Mouse (Mus musculus): ENCODE data around the gene Hadhb. TPM values are rescaled to one million over a fixed set of nuclear protein-coding genes. Genes with fewer than 3 reads are reported as not detected.
"Not testable (repeated sequence)": the region's sequence is repeated elsewhere in the genome, so short reads cannot be mapped to it uniquely, and the experiment has no call there.

The Hadhb gene
- total RNA-seq, 1 experiment from 2014 or later, result 65.6 TPM

DNA sequence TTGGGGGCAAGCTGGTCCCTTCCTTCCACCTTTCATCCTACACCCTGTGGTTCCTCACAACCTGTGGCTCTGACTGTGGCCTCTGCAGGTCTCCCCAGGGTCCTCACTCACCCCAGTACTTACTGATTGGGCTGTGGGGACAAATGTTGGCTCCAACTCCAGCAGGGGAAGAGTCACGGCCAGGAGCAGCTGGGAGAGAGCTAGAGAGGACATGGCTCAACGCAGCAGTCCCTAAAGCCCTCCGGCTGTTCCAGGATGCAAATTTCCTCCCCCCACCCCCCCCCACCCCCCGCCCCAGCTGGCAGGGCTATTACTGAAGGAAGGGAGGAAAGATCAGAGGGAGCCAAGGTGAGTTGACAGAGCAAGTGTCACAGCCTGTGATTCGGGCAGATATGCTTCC lies 50.4 kb downstream of the Hadhb start, which contains the start of gene Adgrf3:
Adgrf3 (minus strand) TSS at position 230 of the 400 bp plus-strand sequence.
- no peak for ATAC-seq (replicated peaks in 1 of 2; ENCODE audit: insufficient read depth in 1 of 2, low FRiP score in 2 of 2, low TSS enrichment in 1 of 2, low read depth in 1 of 2, poor library complexity in 2 of 2, severe bottlenecking in 2 of 2)

DNA sequence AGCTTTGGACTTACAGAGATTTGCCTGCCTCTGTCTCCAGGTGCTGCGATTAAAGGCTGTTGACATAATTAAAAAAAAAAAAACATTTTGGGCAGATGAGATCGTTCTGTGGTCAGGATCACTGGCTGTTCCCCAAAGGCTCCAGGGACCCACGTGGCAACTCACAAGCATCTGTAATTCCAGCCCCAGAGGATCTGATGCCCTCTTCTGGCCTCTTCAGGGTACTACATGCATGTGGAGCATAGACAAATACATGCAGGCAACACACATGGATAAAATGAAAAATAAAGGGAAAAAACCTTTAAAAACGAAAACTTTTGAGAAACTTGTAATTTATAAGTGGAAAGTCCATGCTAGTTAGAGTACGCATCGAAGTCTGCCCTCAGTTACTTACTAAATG lies 52.2 kb downstream of the Hadhb start:
- peak in 1 of 2 experiments; percentile 60; a peak in 1 of 4 replicates for ATAC-seq (replicated peaks in 1 of 2; ENCODE audit: insufficient read depth in 1 of 2, low FRiP score in 2 of 2, low TSS enrichment in 1 of 2, low read depth in 1 of 2, poor library complexity in 2 of 2, severe bottlenecking in 2 of 2)

DNA sequence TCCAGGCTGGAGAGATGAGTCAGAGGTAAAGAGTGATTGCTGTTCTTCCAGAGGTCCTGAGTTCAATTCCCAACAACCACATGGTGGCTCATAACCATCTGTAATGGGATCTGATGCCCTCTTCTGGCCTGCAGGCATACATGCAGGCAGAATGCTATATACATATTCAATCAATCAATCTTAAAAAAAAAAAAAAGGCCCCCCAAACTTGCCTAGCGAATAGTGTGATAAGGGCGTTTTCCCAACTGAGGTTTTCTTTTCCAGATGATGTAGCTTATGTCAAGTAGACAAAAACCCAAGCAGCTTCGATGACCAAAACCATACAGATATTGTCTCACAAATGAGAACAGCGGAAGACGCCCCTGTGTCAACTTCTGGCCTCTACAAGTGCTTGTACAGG lies 55.7 kb downstream of the Hadhb start:
- ATAC-seq (replicated peaks in 1 of 2; ENCODE audit: insufficient read depth in 1 of 2, low FRiP score in 2 of 2, low TSS enrichment in 1 of 2, low read depth in 1 of 2, poor library complexity in 2 of 2, severe bottlenecking in 2 of 2), result not testable (repeated sequence)

DNA sequence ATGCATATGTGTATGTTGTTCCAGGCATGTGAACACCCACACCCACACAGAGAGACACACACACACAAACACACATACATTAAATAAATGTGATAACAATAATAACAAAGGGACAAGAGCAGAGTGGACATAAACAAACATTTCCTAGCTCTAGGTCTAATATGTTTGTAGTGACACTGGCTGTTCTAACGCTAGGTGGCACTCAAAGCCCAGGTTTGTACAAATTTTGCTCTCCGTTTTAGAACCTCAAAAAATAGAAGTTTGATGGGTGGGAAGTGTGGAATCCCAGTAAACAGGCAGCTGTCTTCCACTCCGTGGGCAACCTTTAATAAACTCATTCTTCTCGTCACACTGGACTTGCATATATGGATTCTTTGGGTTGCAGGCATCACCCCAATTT lies 59.8 kb downstream of the Hadhb start:
- ATAC-seq (replicated peaks in 1 of 2; ENCODE audit: insufficient read depth in 1 of 2, low FRiP score in 2 of 2, low TSS enrichment in 1 of 2, low read depth in 1 of 2, poor library complexity in 2 of 2, severe bottlenecking in 2 of 2), result peak in 1 of 2 experiments; percentile 42; a peak in 1 of 4 replicates

DNA sequence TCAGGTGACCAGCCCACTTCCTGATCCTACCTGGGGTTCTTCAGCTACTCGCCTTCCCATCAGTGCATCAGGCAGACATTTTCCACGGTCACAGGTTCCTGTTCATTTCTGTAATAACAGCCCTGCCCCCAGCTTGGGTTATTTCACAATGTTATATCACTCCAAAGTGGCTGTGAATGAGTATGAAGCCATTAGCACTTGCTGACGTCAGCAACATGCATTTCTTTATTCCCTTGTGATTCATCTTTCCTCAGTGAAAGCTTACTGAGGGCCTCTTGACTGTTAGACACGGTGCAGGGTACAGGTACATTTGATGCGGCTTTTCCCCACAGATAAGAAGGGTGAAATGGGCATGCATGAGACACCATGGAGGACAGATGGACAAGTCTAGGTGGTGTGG lies 60.9 kb downstream of the Hadhb start:
- no peak for ATAC-seq (replicated peaks in 1 of 2; ENCODE audit: insufficient read depth in 1 of 2, low FRiP score in 2 of 2, low TSS enrichment in 1 of 2, low read depth in 1 of 2, poor library complexity in 2 of 2, severe bottlenecking in 2 of 2)

DNA sequence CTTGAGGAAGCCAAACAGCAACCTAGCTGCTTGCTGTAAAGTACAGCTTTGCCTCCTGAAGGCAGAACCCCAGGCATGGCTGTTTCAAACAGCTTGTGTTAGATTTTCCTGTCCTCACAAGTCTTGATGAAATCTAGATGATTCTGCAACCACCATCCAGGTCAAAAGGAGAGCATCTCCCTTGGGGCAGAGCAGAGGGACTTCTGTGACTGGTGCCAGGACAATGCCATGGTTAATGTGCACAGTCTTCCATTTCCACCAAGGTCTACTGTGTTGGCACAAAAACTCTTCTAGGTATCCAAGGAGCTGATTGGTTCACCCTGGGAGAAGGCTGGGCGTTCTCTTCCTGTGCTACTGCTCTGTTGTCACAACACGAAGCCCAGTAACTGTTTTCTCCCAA lies 64.7 kb downstream of the Hadhb start:
- ATAC-seq (replicated peaks in 1 of 2; ENCODE audit: insufficient read depth in 1 of 2, low FRiP score in 2 of 2, low TSS enrichment in 1 of 2, low read depth in 1 of 2, poor library complexity in 2 of 2, severe bottlenecking in 2 of 2), result no peak

DNA sequence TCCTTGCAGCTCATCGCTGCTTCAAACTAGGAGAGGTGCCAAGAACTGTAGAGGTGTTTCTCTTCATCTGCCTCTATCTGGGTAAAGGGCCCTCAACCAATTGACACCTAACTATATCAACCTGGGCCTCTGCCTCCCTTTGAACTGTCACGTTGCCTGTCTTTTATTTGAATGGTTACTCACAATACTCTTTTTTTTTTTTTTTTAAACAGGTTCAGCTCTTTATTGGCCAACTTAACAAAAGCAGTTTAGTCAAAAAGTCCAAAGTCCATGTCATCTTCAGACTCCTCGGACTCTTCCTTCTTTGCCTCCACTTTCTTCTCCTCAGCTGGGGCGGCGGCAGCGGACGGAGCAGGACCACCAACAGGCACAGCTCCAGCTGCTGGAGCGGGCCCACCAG lies 65.6 kb downstream of the Hadhb start:
- ATAC-seq (replicated peaks in 1 of 2; ENCODE audit: insufficient read depth in 1 of 2, low FRiP score in 2 of 2, low TSS enrichment in 1 of 2, low read depth in 1 of 2, poor library complexity in 2 of 2, severe bottlenecking in 2 of 2), result no peak

DNA sequence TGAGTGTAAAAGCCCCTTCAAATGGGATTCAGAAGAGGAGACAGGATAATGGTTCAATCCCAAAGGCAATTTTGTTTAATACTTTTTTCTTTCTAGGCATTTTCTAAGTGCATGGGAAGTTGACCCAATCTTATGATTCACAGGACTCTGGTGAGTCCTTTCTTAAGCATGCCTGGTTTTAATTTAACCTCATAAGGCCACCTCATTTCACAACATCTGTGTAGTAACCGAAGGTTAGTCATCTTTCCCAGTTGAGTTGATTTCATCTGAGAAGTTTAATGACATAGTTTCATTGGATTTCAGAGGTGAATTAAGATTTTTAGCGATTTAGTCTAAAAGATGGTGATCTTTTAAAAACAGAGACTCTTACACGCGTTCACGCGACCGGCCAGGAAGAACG lies 67.6 kb downstream of the Hadhb start:
- ATAC-seq (replicated peaks in 1 of 2; ENCODE audit: insufficient read depth in 1 of 2, low FRiP score in 2 of 2, low TSS enrichment in 1 of 2, low read depth in 1 of 2, poor library complexity in 2 of 2, severe bottlenecking in 2 of 2), result no peak

DNA sequence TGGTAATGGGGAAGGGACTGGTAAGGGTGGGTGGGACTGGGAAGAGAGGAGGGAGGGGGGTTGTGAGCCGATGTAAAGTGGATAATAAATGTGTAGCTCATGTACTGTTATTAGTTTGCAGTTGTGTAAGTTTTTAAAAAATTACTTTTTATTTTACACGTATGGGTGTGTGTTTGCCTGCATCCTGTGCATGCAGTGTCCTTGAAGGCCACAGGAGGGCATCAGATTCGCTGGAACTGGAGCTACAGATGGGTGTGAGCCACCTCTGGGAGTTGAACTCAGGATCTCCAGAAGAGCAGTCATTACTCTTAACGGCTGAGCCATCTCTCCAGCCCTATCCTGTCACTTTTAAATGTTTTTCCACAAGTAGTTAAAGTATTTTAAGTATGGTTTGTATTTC lies 75.9 kb downstream of the Hadhb start:
- ATAC-seq (replicated peaks in 1 of 2; ENCODE audit: insufficient read depth in 1 of 2, low FRiP score in 2 of 2, low TSS enrichment in 1 of 2, low read depth in 1 of 2, poor library complexity in 2 of 2, severe bottlenecking in 2 of 2), result no peak

DNA sequence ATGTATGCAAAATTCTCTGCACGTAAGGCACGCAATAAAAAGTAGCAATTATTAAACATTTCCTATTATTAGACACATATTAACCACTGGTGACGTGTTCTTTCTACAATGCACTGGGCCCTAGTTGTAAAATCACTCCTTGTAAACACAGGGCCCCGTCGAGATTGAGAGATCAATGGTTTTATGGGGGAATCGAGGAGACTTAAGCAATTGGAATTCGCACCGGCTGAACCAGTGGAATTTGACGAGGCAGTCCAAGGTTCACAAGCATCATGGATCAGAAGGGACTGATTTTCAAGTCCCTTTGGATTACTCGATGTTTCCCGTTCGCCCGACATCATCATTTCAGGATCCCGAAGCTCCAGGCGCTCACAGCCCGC lies 76.8 kb downstream of the Hadhb start:
- ATAC-seq (replicated peaks in 1 of 2; ENCODE audit: insufficient read depth in 1 of 2, low FRiP score in 2 of 2, low TSS enrichment in 1 of 2, low read depth in 1 of 2, poor library complexity in 2 of 2, severe bottlenecking in 2 of 2), result no peak

DNA sequence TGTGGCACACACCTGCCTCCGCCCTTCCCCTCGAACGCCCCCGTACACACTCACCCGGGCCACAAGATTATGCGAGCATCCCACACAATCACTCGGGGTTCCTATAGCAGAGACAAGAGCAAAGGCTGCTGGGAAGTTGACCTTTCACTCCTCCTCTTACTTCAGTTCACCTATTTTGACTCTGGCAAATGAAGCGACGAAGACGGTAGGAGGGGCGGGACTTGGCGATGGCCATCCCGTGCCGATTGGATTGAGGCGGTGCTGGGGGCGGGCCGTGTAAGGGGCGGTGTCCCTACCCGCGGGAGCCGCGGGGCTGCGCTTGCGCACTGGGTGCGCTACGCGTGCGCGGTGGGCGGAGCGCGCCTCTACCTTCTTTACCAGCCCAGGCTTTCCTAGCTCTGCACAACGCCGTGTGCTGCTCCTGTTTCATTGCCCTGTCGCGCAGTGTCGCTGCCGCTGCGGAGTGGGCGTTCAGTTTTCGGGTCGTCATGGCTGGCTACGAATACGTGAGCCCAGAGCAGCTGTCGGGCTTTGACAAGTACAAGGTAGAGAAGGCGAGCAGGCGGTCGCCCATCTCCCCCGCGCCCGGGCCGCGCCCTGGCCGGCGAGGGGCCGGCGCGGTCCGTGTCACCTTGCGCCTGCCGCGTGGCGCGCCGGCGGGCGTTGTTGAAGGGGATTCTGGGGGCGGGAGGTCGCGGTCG lies 77.4 kb downstream of the Hadhb start, which contains the start of gene Selenoi:
Selenoi (plus strand) TSS at position 311 of the 701 bp plus-strand sequence.
- peak; percentile 98 to 99 for ATAC-seq (replicated peaks in 1 of 2; ENCODE audit: insufficient read depth in 1 of 2, low FRiP score in 2 of 2, low TSS enrichment in 1 of 2, low read depth in 1 of 2, poor library complexity in 2 of 2, severe bottlenecking in 2 of 2)

DNA sequence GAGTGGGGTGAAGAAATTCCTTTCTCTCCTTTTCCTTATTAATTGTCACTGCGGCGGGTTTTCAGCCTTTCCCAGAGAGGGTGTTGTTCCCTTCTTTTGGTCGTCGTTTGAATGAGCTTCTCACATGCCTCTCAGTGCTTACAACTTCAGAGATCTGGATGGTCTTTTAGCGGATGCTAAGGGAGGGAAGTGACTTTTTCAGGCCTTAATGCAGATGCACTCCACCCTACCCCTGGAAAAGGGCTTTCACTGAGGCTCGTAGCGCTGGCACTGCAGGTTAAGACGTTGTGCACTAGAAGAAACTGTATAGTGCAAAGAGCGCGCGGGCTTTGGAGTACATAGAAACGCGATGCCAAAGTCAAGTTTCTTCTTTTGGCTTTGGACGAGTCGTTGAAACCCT lies 78.0 kb downstream of the Hadhb start:
- 0 out of 4 replicates have a peak, but pooled peaks of 1 of the 2 experiments have one; percentile 13 for ATAC-seq (replicated peaks in 1 of 2; ENCODE audit: insufficient read depth in 1 of 2, low FRiP score in 2 of 2, low TSS enrichment in 1 of 2, low read depth in 1 of 2, poor library complexity in 2 of 2, severe bottlenecking in 2 of 2)

DNA sequence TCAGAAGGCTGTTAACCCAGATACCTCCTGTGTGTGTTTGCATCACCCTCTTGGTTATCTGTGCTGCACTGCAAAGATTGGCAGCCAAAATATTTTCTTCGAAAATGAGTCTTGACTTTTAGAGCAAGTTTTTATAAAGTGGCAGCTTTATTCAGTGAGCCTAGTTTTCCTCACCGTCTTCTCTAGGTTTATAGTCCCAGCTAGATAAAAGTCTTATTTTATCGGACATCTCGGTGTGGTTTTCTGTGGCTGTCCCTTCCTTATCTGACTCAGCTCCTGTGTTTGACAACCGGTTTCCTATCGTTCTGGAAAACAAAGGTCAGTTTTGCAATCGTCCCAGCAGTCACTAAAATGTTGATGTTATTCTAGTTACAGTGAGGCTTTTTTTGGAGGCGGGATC lies 78.9 kb downstream of the Hadhb start:
- ATAC-seq (replicated peaks in 1 of 2; ENCODE audit: insufficient read depth in 1 of 2, low FRiP score in 2 of 2, low TSS enrichment in 1 of 2, low read depth in 1 of 2, poor library complexity in 2 of 2, severe bottlenecking in 2 of 2), result no peak

Other genes starting within 250 kb of the Hadhb start
- gene Il6, start 142.1 kb upstream of the Hadhb start, total RNA-seq (2017), result 0.38 and 2.1 TPM in 2 replicates
- 139 and 165 TPM in 2 replicates for gene Tyms, start 81.6 kb upstream of the Hadhb start, total RNA-seq (2017)
- not detected in 2 replicates for gene Garem2, start 50.1 kb upstream of the Hadhb start, total RNA-seq (2017)
- not detected in 2 replicates for gene 3110082J24Rik, start 49.2 kb upstream of the Hadhb start, total RNA-seq (2017)
- 123 and 139 TPM in 2 replicates for gene Hadha, start 86 bp upstream of the Hadhb start, total RNA-seq (2017)
- gene Adgrf3, start 50.5 kb downstream of the Hadhb start, total RNA-seq (2017), result not detected in 2 replicates
- gene Selenoi, start 77.3 kb downstream of the Hadhb start, total RNA-seq (2017), result 30.1 and 62.5 TPM in 2 replicates
- gene Drc1, start 126.1 kb downstream of the Hadhb start, total RNA-seq (2017), result not detected in 2 replicates